Mouse (Mus musculus): Measurements from ENCODE around the gene Vdac1. TPM values are rescaled to one million over a fixed set of nuclear protein-coding genes. Genes with fewer than 3 reads are reported as not detected.
A peak's percentile ranks its signal among the peaks of the same experiment; 100 is the strongest.

Vdac1 gene
- polyA plus RNA-seq, 1 experiment: 47.0 TPM

DNA sequence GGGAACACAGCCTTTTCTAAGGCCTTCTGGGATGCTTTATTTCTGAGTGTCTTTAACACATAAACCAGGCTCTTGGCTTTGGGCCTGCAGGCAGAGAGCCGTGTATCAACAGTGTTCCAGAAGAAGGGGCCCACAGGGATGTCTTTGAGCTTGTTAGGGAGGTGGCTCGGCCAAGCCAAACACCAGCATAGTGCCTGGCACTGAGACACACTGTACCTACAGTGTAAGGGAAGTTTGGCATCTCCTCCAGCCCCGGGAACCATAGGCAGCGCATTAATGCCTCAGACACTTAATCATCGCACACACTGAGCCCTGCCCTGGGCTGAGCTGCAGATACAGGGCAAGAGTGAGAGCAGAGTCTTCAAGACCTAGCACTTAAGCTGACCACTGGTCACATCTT, 57.7 kb downstream of the Vdac1 start:
- no peaks in the 10 kb centered on the region for H3K27me3 ChIP-seq (ENCODE audit: control insufficient read depth, insufficient read depth, low read length)
- H3K36me3 ChIP-seq (ENCODE audit: control insufficient read depth, insufficient read depth, low read length): no peaks in the 10 kb centered on the region
- no peak overlapping the region for H3K4me3 ChIP-seq (ENCODE audit: low read depth, low read length)
- no peak for TF ChIP-seq POLR2A (IDR thresholded peaks at IDR 0.05; ENCODE audit: low read depth, low read length)
- TF ChIP-seq CTCF (IDR thresholded peaks at IDR 0.05; ENCODE audit: extremely low read depth, insufficient read length, insufficient replicate concordance, low read depth, low read length): no peak
- no peak overlapping the region for H3K27ac ChIP-seq (ENCODE audit: insufficient read depth, low read depth, low read length)
- H3K4me1 ChIP-seq (ENCODE audit: control insufficient read depth, insufficient read depth, insufficient read length, low read length): no peaks in the 10 kb centered on the region
- WGBS: 71% methylated on average over 5 of the region's 5 CpGs

- H3K27ac ChIP-seq (ENCODE audit: insufficient read depth, low read depth, low read length): no peak overlapping the region
- no peaks in the 10 kb centered on the region for H3K36me3 ChIP-seq (ENCODE audit: control insufficient read depth, insufficient read depth, low read length)
- H3K27me3 ChIP-seq (ENCODE audit: control insufficient read depth, insufficient read depth, low read length): no peaks in the 10 kb centered on the region
- TF ChIP-seq POLR2A (IDR thresholded peaks at IDR 0.05; ENCODE audit: low read depth, low read length) (no peak), CTCF (IDR thresholded peaks at IDR 0.05; ENCODE audit: extremely low read depth, insufficient read length, insufficient replicate concordance, low read depth, low read length) (no peak)
- no peaks in the 10 kb centered on the region for H3K4me1 ChIP-seq (ENCODE audit: control insufficient read depth, insufficient read depth, insufficient read length, low read length)
- no peak overlapping the region for H3K4me3 ChIP-seq (ENCODE audit: low read depth, low read length)
- 41% methylated on average over 5 of the region's 5 CpGs for WGBS
These were observed 58.6 kb downstream of the Vdac1 start for GRCm38 (mm10) chr11:52419246-52419645.

- no peaks in the 10 kb centered on the region for H3K27me3 ChIP-seq (ENCODE audit: control insufficient read depth, insufficient read depth, low read length)
- no peaks in the 10 kb centered on the region for H3K4me1 ChIP-seq (ENCODE audit: control insufficient read depth, insufficient read depth, insufficient read length, low read length)
- no peak overlapping the region for H3K27ac ChIP-seq (ENCODE audit: insufficient read depth, low read depth, low read length)
- no peak overlapping the region for H3K4me3 ChIP-seq (ENCODE audit: low read depth, low read length)
- WGBS: 87% methylated on average over 7 of the region's 7 CpGs
- TF ChIP-seq POLR2A (IDR thresholded peaks at IDR 0.05; ENCODE audit: low read depth, low read length): no peak
- TF ChIP-seq CTCF (IDR thresholded peaks at IDR 0.05; ENCODE audit: extremely low read depth, insufficient read length, insufficient replicate concordance, low read depth, low read length): no peak
- no peaks in the 10 kb centered on the region for H3K36me3 ChIP-seq (ENCODE audit: control insufficient read depth, insufficient read depth, low read length)
These were observed 59.2 kb downstream of the Vdac1 start for GRCm38 (mm10) chr11:52419861-52420260.

DNA sequence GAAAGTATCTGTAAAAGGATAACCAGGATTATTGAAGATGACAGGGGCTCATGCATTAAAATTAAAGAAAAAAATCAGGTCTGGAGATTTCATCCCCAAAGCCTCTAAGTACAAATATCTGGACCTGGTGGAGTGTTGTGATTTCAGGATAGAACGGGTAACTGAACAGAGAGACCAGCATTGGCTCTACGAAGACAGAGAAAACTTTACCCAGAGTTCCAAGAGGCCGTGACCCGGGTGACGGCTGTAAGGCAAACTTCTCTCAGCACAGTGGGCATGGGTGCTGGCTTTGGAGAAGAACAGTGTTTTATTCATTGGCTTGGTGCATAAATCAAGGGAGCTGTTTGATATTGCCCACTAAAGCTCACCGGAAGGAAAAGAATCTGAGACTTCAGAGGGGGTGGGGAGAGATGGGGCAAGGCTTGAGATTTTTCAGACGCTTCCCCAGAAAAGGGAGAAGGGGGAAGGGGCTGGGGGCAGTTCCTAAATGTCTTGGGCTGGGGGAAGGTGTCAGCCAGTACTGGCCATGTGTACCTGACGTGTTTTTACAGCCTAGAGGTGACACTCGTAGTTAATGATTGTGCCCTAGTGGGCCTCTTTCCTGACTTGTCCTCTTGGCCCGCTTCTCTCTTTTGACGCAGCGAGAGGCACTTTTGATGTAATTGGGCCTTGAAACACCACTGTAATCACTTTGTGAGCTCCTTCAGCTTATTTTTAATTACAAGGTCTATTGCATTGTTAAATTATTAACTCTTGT, 59.8 kb downstream of the Vdac1 start:
- no peak for TF ChIP-seq POLR2A (IDR thresholded peaks at IDR 0.05; ENCODE audit: low read depth, low read length)
- TF ChIP-seq CTCF (IDR thresholded peaks at IDR 0.05; ENCODE audit: extremely low read depth, insufficient read length, insufficient replicate concordance, low read depth, low read length): no peak
- Histone ChIP-seq H3K27ac (ENCODE audit: insufficient read depth, low read depth, low read length) (no peak overlapping the region), H3K4me3 (ENCODE audit: low read depth, low read length) (no peak overlapping the region), H3K27me3 (ENCODE audit: control insufficient read depth, insufficient read depth, low read length) (no peaks in the 10 kb centered on the region), H3K4me1 (ENCODE audit: control insufficient read depth, insufficient read depth, insufficient read length, low read length) (no peaks in the 10 kb centered on the region), H3K36me3 (ENCODE audit: control insufficient read depth, insufficient read depth, low read length) (no peaks in the 10 kb centered on the region)
- 52% methylated on average over 12 of the region's 12 CpGs for WGBS

DNA sequence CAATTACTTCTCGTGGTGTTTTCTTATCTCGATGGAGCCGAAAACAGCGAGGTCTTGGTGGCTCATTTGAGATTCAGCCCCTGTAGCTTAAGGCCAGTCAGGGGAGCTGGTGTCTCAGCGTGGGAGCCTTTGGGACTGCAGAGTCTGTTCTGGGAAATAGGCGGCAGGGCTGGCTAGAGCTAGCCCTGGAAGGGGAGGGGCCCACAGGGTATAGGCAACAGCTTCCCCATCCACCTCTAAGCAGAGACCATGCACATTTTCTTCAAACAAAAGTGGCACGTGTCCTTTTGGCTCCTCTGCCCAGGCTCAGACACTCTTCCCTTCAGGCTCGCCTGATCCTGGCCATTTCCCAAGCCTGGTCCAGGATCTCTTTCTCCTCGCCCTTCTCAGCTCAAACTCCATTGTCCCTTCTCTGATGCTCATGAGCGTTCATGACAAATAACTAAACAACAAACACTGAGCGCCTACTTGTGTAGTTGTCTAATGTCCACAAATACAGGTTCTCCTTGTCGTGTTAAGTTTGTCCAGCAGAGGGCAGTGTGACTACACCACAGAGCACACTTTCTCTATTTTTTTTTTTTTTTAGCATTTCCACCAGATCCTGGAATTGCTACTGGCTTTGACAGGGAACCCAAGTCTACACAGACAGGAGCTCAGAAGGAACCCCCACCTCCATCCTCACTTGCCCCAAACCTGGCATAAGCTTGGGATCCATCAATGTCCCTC, 60.6 kb downstream of the Vdac1 start:
- Histone ChIP-seq H3K27me3 (ENCODE audit: control insufficient read depth, insufficient read depth, low read length) (no peaks in the 10 kb centered on the region), H3K36me3 (ENCODE audit: control insufficient read depth, insufficient read depth, low read length) (no peaks in the 10 kb centered on the region), H3K27ac (ENCODE audit: insufficient read depth, low read depth, low read length) (no peak overlapping the region), H3K4me3 (ENCODE audit: low read depth, low read length) (no peak overlapping the region), H3K4me1 (ENCODE audit: control insufficient read depth, insufficient read depth, insufficient read length, low read length) (no peaks in the 10 kb centered on the region)
- TF ChIP-seq POLR2A (IDR thresholded peaks at IDR 0.05; ENCODE audit: low read depth, low read length): no peak
- peak; percentile 41; the same call in 1 of the 2 replicates for TF ChIP-seq CTCF (IDR thresholded peaks at IDR 0.05; ENCODE audit: extremely low read depth, insufficient read length, insufficient replicate concordance, low read depth, low read length)
- 12% methylated on average over 12 of the region's 12 CpGs for WGBS

GRCm38 (mm10) chr11:52429440-52429839, 68.8 kb downstream of the Vdac1 start:
- WGBS: 61% methylated on average over 6 of the region's 6 CpGs
- Histone ChIP-seq H3K27ac (ENCODE audit: insufficient read depth, low read depth, low read length) (no peak overlapping the region), H3K4me3 (ENCODE audit: low read depth, low read length) (no peak overlapping the region), H3K36me3 (ENCODE audit: control insufficient read depth, insufficient read depth, low read length) (no peaks in the 10 kb centered on the region), H3K4me1 (ENCODE audit: control insufficient read depth, insufficient read depth, insufficient read length, low read length) (no peaks in the 10 kb centered on the region), H3K27me3 (ENCODE audit: control insufficient read depth, insufficient read depth, low read length) (no peaks in the 10 kb centered on the region)
- TF ChIP-seq CTCF (IDR thresholded peaks at IDR 0.05; ENCODE audit: extremely low read depth, insufficient read length, insufficient replicate concordance, low read depth, low read length) (no peak), POLR2A (IDR thresholded peaks at IDR 0.05; ENCODE audit: low read depth, low read length) (no peak)

DNA sequence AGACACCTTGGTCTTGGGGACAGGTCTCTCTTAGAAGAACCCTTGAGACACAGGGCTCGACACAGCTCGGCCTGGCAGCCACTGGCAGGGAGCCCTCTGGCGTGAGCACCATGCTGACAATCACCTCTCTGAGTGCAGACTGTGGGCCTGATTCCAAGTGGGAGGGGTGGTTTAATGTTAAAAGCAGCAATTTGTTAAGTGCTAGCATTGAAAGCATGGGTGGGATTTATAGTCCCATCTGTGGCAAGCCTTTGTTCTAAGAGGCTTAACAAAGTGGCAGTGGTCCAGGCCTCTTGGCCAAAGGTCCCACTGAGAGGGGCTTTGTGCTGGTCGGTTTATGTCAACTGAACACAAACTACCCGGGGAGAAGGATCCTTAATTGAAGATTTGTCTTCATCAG, 70.9 kb downstream of the Vdac1 start:
- no peak for TF ChIP-seq POLR2A (IDR thresholded peaks at IDR 0.05; ENCODE audit: low read depth, low read length)
- TF ChIP-seq CTCF (IDR thresholded peaks at IDR 0.05; ENCODE audit: extremely low read depth, insufficient read length, insufficient replicate concordance, low read depth, low read length): no peak
- WGBS: 44% methylated on average over 5 of the region's 5 CpGs
- no peaks in the 10 kb centered on the region for H3K36me3 ChIP-seq (ENCODE audit: control insufficient read depth, insufficient read depth, low read length)
- H3K27me3 ChIP-seq (ENCODE audit: control insufficient read depth, insufficient read depth, low read length): no peaks in the 10 kb centered on the region
- no peak overlapping the region for H3K27ac ChIP-seq (ENCODE audit: insufficient read depth, low read depth, low read length)
- H3K4me3 ChIP-seq (ENCODE audit: low read depth, low read length): no peak overlapping the region
- no peaks in the 10 kb centered on the region for H3K4me1 ChIP-seq (ENCODE audit: control insufficient read depth, insufficient read depth, insufficient read length, low read length)
